Mouse (Mus musculus) E14TG2a.4 (cell line): ENCODE data around the gene Babam2.

Experiments used
- CTCF ChIP-seq: conservative IDR thresholded peaks from 2 replicates; pipeline ENCODE4 v1.5.1; 2014; ENCODE audit warnings: low read length
- NANOG ChIP-seq: IDR thresholded peaks from 2 replicates; pipeline ENCODE4 v1.6.1; 2014; ENCODE audit warnings: borderline replicate concordance, low read length, mixed read lengths
- POU5F1 ChIP-seq: IDR thresholded peaks from 2 replicates; pipeline ENCODE4 v1.6.1; 2014; ENCODE audit warnings: low read length, borderline replicate concordance

- TF ChIP-seq POU5F1 (no peak), CTCF (no peak), NANOG (no peak)
These were observed 29.0 kb upstream of the Babam2 start for GRCm38 (mm10) chr5:31668325-31668968.
